Mouse (Mus musculus) hematopoietic stem cell, adult 5-6 weeks (primary cell): Measurements from ENCODE around the gene Ccdc70. TPM values are rescaled to one million over a fixed set of nuclear protein-coding genes. Genes with fewer than 3 reads are reported as not detected.
A peak's percentile ranks its signal among the peaks of the same experiment; 100 is the strongest.
"Not testable (repeated sequence)": the region's sequence is repeated elsewhere in the genome, so short reads cannot be mapped to it uniquely, and the experiment has no call there.

ENCODE experiments used
- ATAC-seq, 2 experiments: fragments of 125-278 bp in 1 of 2; replicated peaks in 1 of 2; 2 replicates each; pipeline ENCODE4 v1.8.0; 2016 to 2017; ENCODE audit warnings: inconsistent platforms in 2 of 2, mild to moderate bottlenecking in 2 of 2, moderate number of reproducible peaks in 2 of 2, low read depth in 1 of 2, moderate TSS enrichment in 1 of 2; ENCODE audit not compliant: low FRiP score in 2 of 2, poor library complexity in 2 of 2, severe bottlenecking in 2 of 2, insufficient read depth in 1 of 2, low TSS enrichment in 1 of 2
- total RNA-seq: library from RNA; stranded (forward); fragments of 172-1452, 232-1000 nt; gene quantifications from 2 replicates; pipeline ENCODE4 v1.2.3, GENCODE M21; 2017

Gene Ccdc70
- total RNA-seq: not detected in 2 replicates

DNA sequence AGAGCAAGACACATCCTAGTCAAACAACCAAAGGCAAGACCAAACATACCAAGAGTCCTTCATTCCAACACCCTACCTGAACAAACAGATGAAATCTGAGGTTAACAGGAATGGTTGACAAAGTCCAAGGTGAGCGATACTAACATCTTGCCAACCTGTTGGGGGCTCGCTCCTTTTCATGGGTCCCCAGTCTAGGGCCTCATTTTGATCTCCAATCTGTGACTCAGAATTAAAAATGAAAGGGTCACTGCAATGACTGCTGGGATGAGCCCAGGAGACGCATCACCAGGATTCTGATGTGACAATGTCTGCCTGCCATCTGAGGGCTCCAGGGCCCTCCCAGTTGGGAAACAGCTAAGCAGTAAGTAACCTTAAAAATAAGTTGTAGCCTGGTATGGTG, at the start of gene Ccdc70:
Gene Ccdc70, plus strand, starts transcription at position 301 of the 400 bp plus-strand sequence.
- no peak for ATAC-seq

DNA sequence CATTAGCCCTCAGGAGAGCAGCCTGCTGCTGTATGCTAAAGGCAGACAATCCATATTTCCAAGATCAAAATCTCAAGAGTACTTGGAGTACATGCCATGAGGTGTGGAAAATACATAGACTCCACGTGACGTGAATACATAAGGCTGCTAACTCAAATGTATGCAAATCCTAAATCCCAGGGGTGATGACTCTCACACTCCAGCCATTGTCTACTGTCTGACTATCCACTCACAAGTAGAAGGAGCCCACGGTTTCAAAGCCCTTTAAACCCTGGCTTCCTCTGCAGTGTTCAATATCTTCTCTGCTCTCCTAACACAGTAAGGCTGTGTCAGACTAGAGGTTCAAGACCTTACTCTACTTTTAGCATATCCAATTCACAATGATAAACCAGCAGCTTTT, 38.8 kb upstream of the Ccdc70 start:
- ATAC-seq: not testable (repeated sequence)

DNA sequence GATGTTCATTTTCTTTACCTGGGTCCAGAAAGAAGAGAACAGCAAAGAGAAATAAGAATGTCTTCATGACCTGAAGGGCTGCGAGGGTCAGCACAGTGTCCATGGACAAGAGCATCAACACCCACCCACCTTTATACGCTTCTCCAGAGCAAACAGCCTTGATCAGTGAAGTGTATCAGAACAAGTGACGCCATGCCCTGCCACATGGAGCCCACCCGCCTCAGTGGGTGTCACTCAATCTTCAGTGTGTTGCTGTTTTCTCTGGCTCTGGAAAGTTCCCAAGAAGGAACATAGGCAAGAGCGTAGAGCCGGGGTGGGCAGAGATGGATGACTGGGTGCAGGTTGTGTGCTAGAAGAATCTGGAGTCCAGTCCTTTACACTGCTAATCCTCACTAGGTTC, 37.0 kb upstream of the Ccdc70 start, which contains the start of gene Defb15:
Gene Defb15, minus strand, starts transcription at position 101 of the 400 bp plus-strand sequence.
- ATAC-seq: no peak

DNA sequence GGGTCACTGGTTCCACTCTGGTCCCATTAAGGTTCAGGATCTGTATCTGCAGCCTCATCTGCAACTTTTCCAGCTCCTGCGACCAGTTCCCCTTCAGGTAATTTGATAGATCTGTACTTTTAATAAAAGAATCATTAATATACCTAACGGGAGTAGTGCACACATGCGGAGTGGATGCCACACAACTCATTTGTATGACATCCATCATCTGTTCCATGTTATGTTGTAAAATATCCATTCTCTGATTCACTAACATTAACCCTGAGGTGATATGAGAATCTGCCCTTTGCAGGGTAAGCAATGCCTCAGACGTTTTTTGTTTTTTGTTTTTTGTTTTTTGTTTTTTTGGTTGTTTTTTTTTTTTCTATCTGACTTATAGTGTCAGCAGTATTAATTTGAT, 31.5 kb upstream of the Ccdc70 start, which contains the start of gene Defb35:
Gene Defb35, plus strand, starts transcription at position 301 of the 400 bp plus-strand sequence.
- not testable (repeated sequence) for ATAC-seq

GRCm38 (mm10) chr8:21946462-21946861, 23.1 kb upstream of the Ccdc70 start, which contains the start of gene Defb13:
Gene Defb13 (plus strand): TSS chr8:21946762.
- no peak for ATAC-seq

DNA sequence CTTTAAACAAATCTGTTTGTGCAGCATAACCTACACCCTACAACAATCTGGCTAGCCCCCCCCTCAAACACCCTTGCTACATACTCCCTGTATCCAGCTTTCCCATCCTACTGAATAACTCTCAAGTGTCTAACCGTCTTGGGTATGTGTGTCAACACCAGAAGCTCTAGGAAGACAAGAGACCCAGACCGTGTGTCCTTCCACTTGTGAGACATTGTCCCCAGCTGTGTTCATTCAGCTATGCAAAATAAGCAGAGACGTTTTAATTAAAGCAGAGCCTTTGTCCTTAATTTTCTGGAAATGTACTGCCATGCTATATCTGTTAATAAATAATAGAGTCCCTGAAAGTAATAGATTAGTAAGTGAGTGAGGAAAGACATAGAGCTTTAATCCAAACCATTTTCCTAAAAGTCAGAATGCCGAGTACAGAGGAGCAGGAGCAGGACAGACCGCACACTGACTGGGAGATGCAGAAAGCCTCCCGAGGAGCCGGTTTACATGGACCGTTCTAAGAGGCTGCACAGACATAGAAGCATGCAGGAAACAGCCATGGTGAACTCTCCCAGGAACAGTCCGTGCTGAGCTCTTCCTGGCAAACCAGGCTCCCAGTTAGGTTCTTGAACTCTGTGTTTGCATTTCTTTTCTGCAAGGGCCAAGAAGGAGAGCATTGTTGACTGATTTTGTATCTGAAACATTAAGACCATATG, 22.1 kb upstream of the Ccdc70 start:
- ATAC-seq: no peak

DNA sequence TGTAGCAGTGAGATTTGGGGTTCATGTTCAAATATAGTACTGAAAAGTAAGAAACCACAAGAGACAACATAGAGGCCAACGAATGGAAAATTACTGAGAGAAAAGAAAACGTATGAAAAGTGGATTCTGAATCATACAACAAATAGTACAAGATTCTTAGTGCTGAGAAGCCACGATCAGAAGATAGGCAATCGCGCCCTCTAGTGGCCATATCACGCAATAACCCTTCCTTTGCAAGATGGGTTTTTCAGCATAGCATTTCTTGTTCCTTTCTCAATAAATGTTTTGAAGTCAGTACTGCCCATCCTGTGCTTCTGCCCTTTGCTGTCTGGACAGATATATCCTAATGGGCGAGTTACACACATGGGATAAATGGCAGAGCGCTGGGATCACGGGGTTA, 14.3 kb upstream of the Ccdc70 start:
- peak in 1 of 2 experiments; percentile 51; a peak in 1 of 4 replicates for ATAC-seq

GRCm38 (mm10) chr8:21956336-21956735, 13.2 kb upstream of the Ccdc70 start:
- no peak for ATAC-seq

- ATAC-seq: no peak
Measured at GRCm38 (mm10) chr8:21958414-21958813, 11.2 kb upstream of the Ccdc70 start, which contains the start of gene Fam90a1a. Gene Fam90a1a (plus strand): TSS chr8:21958714.

DNA sequence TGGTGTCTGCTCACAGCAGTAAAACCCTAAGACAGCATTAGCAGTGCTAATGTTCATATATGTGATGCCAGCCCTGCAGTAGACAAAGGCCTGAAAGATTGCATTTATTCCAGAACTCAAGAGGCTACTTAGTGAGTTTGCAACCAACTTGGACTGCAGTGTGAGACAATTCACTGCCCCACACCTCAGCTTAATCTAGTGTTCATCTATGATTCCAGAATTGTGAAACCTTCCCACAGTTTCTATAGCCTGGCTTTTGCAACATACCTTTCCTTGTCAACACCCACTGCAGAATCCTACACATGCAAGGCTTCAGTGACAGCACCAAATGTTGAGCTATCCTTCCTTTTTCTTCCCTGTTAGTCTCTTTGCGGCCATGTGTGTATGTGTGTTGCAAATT, 2.9 kb upstream of the Ccdc70 start:
- ATAC-seq: no peak

DNA sequence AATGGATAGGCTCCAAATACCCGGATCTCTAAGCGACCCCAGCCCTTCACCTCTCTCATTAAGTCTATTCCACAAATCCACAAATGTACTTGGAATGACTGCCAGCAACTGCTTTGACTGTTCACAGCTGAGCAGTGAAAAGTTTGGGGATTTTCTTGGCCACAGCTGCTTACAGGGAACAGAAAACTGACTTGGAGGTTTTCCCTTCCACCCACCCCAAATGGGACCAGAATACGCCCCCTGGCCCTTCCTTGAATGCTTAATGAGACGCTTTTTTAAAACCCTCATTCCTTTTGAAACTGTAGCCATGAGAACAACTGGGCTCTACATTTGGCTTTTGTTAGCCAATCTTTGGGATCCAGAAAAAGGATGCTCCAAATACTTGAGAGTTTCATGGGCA, 8.6 kb downstream of the Ccdc70 start:
- no peak for ATAC-seq

GRCm38 (mm10) chr8:21981664-21982337, 12.2 kb downstream of the Ccdc70 start:
- ATAC-seq: no peak

- ATAC-seq: peak; percentile 93
Measured at GRCm38 (mm10) chr8:21992184-21992583, 22.6 kb downstream of the Ccdc70 start.

DNA sequence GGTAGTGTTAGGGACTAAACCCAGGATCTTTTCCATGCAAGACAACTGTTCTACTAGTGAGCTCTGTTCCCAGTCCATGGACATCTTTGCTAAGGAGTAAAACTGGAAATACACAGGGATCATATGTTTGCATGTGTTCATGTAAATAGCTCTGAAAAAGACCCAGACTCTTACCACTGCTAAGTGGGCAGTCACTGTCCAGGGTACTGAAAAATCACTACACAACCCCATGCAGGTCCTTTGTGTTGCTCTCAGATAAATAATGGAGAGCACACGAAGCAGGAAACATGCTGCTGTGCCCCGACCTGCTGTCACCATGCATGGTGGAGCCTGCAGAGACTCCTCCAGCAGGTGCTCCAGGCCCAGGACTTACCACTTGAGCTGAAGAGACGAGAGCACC, 25.6 kb downstream of the Ccdc70 start:
- ATAC-seq: no peak

GRCm38 (mm10) chr8:22004750-22005522, 35.4 kb downstream of the Ccdc70 start:
- no peak for ATAC-seq

- ATAC-seq: no peak
Measured at GRCm38 (mm10) chr8:22006423-22006822, 36.8 kb downstream of the Ccdc70 start.

GRCm38 (mm10) chr8:22009403-22009802, 39.8 kb downstream of the Ccdc70 start:
- ATAC-seq: no peak
